35 mouse cellular contexts compared by ENCODE assay signal in the genomic region with DNA sequence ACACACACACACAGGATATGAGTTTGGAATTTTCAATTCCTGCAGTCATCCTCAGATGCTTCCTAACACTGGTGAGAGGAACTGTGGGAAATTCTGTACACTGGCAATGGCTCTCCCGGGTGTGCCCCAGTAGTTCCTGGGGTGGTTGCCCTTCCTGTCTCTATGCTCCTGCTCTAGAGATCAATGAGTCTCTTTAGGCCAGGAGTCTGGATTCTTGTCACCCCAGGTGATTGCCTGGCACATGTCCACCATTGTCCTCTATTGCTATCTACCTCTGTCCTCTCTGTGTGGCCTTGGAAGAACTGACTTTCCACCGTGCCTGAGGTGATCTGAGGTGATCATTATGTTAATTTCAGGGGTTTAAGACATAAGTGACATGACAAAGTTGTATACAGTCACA. TPM values are rescaled to one million over a fixed set of nuclear protein-coding genes. Genes with fewer than 3 reads are reported as not detected.
"Had no signal": no experiment of that assay in that cellular context is flagged by ENCODE, and none has a peak within 500 bp of the region (broad histone marks: within the 10 kb centered on the region; RNA-seq: fewer than 3 reads in every experiment).

No protein-coding gene starts in this region.

- H3K27ac ChIP-seq: limb, embryonic 10.5 days; limb, embryonic 12.5 days; limb, embryonic 13.5 days; limb, embryonic 15.5 days; liver, embryonic 12.5 days; liver, embryonic 13.5 days; liver, embryonic 14.5 days; liver, embryonic 15.5 days; lung, embryonic 15.5 days; macrophage; midbrain, embryonic 10.5 days; midbrain, embryonic 12.5 days; midbrain, embryonic 13.5 days; midbrain, embryonic 15.5 days; neural tube, embryonic 12.5 days; neural tube, embryonic 13.5 days had no signal

- ATAC-seq: liver, embryonic 12.5 days; liver, postnatal 0 days; lung, postnatal 0 days; midbrain, embryonic 13.5 days; midbrain, embryonic 15.5 days; midbrain, embryonic 16.5 days had no signal

- DNase-seq: left cerebral cortex, postnatal 4 days; liver; liver, embryonic 13.5 days; liver, postnatal 0 days; lung, adult 18-20 months; lung, adult 2 months; lung, embryonic 14.5 days; lung, postnatal 10 days; lung, postnatal 14 days; lung, postnatal 36 days; lung, postnatal 4 days; midbrain, embryonic 14.5 days had no signal

- H3K36me3 ChIP-seq: limb, embryonic 10.5 days; limb, embryonic 13.5 days; limb, embryonic 15.5 days; liver, embryonic 12.5 days; liver, embryonic 13.5 days; liver, embryonic 15.5 days; midbrain, embryonic 10.5 days; midbrain, embryonic 12.5 days; midbrain, embryonic 13.5 days; midbrain, embryonic 15.5 days; neural tube, embryonic 12.5 days; neural tube, embryonic 13.5 days had no signal

- H3K9ac ChIP-seq: limb, embryonic 12.5 days; limb, embryonic 13.5 days; limb, embryonic 15.5 days; liver, embryonic 12.5 days; liver, embryonic 13.5 days; liver, embryonic 14.5 days; liver, embryonic 15.5 days; liver, postnatal 0 days; lung, embryonic 14.5 days; lung, embryonic 15.5 days; midbrain, embryonic 12.5 days; midbrain, embryonic 13.5 days; midbrain, embryonic 15.5 days; neural tube, embryonic 12.5 days; neural tube, embryonic 13.5 days had no signal

- H3K4me1 ChIP-seq: limb, embryonic 12.5 days; limb, embryonic 15.5 days; liver, embryonic 12.5 days; liver, embryonic 13.5 days; liver, embryonic 15.5 days; megakaryocyte, embryonic 14.5 days; midbrain, embryonic 12.5 days; midbrain, embryonic 13.5 days; midbrain, embryonic 15.5 days; neural tube, embryonic 12.5 days; neural tube, embryonic 13.5 days had no signal

- H3K27me3 ChIP-seq: limb, embryonic 12.5 days; limb, embryonic 13.5 days; limb, embryonic 15.5 days; liver, embryonic 12.5 days; liver, embryonic 13.5 days; liver, embryonic 15.5 days; megakaryocyte, embryonic 14.5 days; midbrain, embryonic 12.5 days; midbrain, embryonic 13.5 days; midbrain, embryonic 15.5 days; neural tube, embryonic 12.5 days; neural tube, embryonic 13.5 days had no signal

- H3K9me3 ChIP-seq: limb, embryonic 10.5 days; limb, embryonic 12.5 days; limb, embryonic 13.5 days; limb, embryonic 15.5 days; liver, embryonic 12.5 days; liver, embryonic 13.5 days; liver, embryonic 15.5 days; lung, embryonic 15.5 days; midbrain, embryonic 10.5 days; midbrain, embryonic 12.5 days; midbrain, embryonic 13.5 days; midbrain, embryonic 15.5 days; neural tube, embryonic 12.5 days; neural tube, embryonic 13.5 days had no signal

- H3K4me2 ChIP-seq: limb, embryonic 12.5 days; limb, embryonic 13.5 days; limb, embryonic 15.5 days; liver, embryonic 11.5 days; liver, embryonic 12.5 days; liver, embryonic 13.5 days; liver, embryonic 15.5 days; lung, embryonic 14.5 days; lung, embryonic 15.5 days; midbrain, embryonic 11.5 days; midbrain, embryonic 12.5 days; midbrain, embryonic 13.5 days; midbrain, embryonic 15.5 days; neural tube, embryonic 12.5 days; neural tube, embryonic 13.5 days had no signal

- H3K4me3 ChIP-seq: limb, embryonic 10.5 days; limb, embryonic 12.5 days; limb, embryonic 13.5 days; limb, embryonic 15.5 days; liver, embryonic 12.5 days; liver, embryonic 13.5 days; liver, embryonic 15.5 days; lung, embryonic 15.5 days; megakaryocyte, embryonic 14.5 days; midbrain, embryonic 10.5 days; midbrain, embryonic 12.5 days; midbrain, embryonic 13.5 days; midbrain, embryonic 15.5 days; myocyte; neural tube, embryonic 12.5 days; neural tube, embryonic 13.5 days had no signal

RNA-seq across cellular contexts. Expression of a gene that starts 10.8 kb away (rescaled TPM):
- total RNA-seq: megakaryocyte-erythroid progenitor cell, adult 5-6 weeks; monocyte, adult 5-6 weeks had no signal
